Mouse (Mus musculus) erythroblast, adult 5-6 weeks (primary cell): ENCODE data around the gene Grik1. TPM values are rescaled to one million over a fixed set of nuclear protein-coding genes. Genes with fewer than 3 reads are reported as not detected.

Source experiments
- ATAC-seq: replicated peaks from 2 replicates; pipeline ENCODE4 v1.8.0; 2016; ENCODE audit warnings: moderate number of reproducible peaks, mild to moderate bottlenecking, moderate TSS enrichment, inconsistent platforms; ENCODE audit not compliant: poor library complexity, low FRiP score, severe bottlenecking
- total RNA-seq, 2 experiments: library from RNA; stranded (forward) in 1 of 2; stranded (reverse) in 1 of 2; fragments of 150-400 nt in 1 of 2; fragments of 200-764, 138-1000 nt in 1 of 2; gene quantifications; 2 replicates each; pipeline versions ENCODE4 v1.2.3 to v1.2.4; 2015 to 2017; ENCODE audit warnings: low replicate concordance in 2 of 2

Grik1 gene
- total RNA-seq, 2 experiments from 2014 or later = not detected

DNA sequence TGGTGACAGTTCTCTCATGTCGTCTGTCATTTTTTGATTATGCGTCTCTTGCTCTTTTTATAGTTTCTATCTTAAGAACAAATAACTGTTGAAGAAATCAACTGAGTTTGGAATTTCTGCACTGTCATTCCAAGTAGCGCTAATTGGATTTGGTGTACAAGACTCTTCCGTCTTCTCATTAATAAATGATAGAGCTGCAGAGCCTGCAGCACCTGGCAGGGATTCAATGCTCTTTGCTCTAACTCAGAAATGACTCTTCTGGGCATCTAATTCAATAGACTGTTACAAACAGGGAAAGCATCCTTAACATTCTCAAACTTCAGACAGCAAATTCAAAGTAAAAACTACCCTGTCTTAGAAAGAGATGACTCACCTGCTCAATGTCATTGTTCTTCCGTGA is 376.3 kb downstream of the Grik1 start:
- ATAC-seq = no peak

DNA sequence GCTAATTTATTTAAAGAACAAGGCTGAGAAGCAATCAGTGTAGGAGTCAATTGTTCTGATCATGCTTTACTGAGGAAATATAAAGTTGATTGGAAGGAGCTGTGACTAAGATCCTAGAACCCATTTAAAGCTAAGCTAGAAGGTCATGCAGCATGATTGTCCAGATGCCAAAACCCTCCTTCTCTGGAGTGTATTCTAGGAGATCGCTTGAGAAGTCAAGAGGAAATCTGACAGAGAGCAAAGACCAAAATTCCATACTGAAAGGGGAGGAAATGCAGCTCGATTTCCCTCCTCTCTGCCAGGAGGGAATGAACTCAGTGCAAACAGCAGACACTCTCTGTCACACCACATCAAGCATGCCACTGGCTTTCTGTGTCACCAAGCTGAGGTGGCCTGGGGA is 378.9 kb downstream of the Grik1 start:
- no peak for ATAC-seq

DNA sequence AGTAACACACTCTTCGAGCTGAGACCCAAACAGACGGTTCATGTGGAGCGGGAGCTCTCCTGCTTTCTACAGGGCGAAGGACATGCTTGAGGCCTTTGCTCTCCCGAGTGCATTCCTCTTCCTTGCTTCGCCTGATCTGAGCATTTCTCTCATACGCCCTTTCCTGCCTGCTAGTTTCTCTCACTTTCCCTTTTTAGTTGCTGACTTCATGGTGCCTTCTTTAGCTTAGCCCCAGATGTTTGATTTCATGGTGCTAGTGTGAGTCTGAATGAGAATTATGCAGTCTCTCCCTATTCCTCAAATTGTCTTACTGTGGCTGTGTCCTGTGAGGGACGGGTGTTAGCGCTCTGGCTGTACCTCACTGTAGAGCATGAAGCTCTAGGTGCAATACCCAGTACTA is 388.0 kb downstream of the Grik1 start:
- no peak for ATAC-seq

DNA sequence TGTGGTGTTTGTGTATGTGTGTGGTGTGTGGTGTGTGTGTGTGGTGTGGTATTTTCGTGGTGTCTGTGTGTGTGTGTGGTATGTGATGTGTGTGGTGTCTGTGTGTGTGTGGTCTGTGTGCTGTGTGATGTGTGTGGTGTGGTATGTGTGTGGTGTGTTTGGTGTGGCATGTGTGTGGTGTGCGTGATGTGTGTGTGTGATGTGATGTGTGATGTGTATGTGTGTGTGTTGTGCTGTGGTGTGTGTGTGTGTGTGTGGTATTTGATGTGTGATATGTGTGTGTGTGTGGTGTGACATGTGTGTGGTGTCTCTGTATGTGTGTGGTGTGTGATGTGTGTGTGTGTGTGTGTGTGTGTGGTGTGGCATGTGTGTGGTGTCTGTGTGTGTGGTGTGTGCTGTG is 388.9 kb downstream of the Grik1 start:
- no peak for ATAC-seq

DNA sequence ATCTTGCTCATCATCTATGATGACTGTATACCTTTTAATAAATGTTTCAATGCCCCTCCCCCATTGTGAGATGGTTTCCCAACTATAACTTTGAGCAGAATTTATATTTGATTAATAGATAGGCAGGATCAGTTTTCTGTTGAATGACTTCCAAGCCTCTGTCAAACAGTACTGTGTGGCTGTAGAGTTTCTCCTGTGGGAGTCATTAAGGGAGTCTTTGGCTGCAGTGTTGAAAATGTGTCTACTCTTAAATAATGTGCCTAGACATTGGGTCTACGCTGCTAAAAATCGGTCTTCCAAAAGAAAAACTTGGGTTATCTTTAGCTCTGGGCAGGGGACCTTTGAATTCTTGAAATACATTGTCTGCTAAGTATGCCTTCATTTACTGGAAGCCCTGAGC is 414.1 kb downstream of the Grik1 start:
- no peak for ATAC-seq

- ATAC-seq = no peak
Observed at GRCm38 (mm10) chr16:87864526-87864925, 425.5 kb downstream of the Grik1 start.

- ATAC-seq = no peak
Observed at GRCm38 (mm10) chr16:87861722-87862121, 428.3 kb downstream of the Grik1 start.

DNA sequence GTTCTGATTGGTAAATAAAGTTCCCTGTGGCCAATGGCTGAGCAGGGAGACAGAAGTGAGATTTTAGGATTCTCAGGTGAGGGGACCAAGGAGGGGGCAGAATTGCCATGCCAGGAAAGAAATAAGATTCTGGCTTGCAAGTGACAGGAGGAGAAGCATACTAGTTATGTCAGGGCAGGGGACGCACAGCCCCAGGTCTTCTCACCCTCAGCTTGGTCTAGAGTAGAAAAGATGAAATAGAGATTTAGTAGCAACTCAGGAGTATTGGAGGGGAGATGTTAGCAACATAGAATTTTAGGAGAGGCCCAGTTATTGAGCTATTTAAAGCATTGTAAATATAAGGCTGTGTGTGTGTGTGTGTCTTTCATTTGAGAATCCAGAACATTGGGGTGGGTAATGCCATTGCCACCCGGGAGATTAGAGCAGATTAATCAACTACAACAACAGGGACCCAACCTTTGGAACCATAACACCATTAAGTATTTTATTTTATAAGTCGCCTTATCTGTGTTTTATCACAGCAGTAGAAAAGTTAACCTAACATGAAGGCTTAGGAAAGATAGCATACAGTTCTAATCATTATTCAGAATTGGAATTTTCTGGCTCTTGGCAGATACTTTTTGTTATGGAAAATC is 436.5 kb downstream of the Grik1 start:
- ATAC-seq = no peak

GRCm38 (mm10) chr16:87851550-87851949 is 438.5 kb downstream of the Grik1 start:
- no peak for ATAC-seq

DNA sequence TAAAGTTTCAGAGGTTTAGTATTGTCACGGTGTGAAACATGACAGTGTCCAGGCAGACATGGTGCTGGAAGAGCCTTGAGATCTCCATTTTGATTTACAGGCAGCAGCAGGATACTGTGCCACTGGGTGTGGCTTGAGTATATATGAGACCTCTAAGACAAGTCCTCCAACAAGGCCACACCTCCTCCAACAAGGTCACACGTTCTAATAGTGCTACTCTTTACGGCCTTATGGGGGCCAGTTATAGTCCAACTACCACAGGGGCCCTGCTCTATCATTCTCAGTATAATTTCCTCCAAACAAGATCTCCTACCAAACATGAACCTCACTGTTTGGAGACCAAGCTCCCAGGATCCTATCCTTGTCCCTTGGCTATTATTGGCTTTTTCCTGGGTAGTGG is 441.3 kb downstream of the Grik1 start:
- ATAC-seq = no peak

Other genes starting within 250 kb of the Grik1 start
- not detected in 2 replicates for gene Cldn17, start 216.7 kb upstream of the Grik1 start, total RNA-seq (2015; ENCODE audit: low replicate concordance)
- gene Cldn17, start 216.7 kb upstream of the Grik1 start, total RNA-seq (2017; ENCODE audit: low replicate concordance) = not detected in 2 replicates